Mouse (Mus musculus): Measurements from ENCODE around the gene Mpnd.

Mpnd gene

GRCm38 (mm10) chr17:56005415-56006061 is at the start of gene Mpnd, which contains the start of gene Stap2:
Mpnd (plus strand) TSS chr17:56005711.
Stap2 (minus strand) TSS chr17:56005584.
- DNase-seq (ENCODE audit: low spot score in 2 of 2): peak; percentile 51 to 55

GRCm38 (mm10) chr17:55956129-55956528 is 49.4 kb upstream of the Mpnd start:
- DNase-seq (ENCODE audit: low spot score in 2 of 2): peak; percentile 64 to 87

- no peak for DNase-seq (ENCODE audit: low spot score in 2 of 2)
Measured at GRCm38 (mm10) chr17:55956591-55956990, 48.9 kb upstream of the Mpnd start.

GRCm38 (mm10) chr17:55957168-55957567 is 48.3 kb upstream of the Mpnd start:
- peak; percentile 22 to 56 for DNase-seq (ENCODE audit: low spot score in 2 of 2)

GRCm38 (mm10) chr17:55957726-55958583 is 47.6 kb upstream of the Mpnd start:
- peak in 1 of 2 experiments; percentile 0 for DNase-seq (ENCODE audit: low spot score in 2 of 2)

GRCm38 (mm10) chr17:55958584-55958886 is 47.0 kb upstream of the Mpnd start:
- DNase-seq (ENCODE audit: low spot score in 2 of 2): no peak

GRCm38 (mm10) chr17:55958918-55959728 is 46.4 kb upstream of the Mpnd start, which contains the start of gene Yju2:
Yju2 (plus strand) TSS chr17:55959099.
- DNase-seq (ENCODE audit: low spot score in 2 of 2): peak; percentile 86 to 90

- DNase-seq (ENCODE audit: low spot score in 2 of 2): no peak
Measured at GRCm38 (mm10) chr17:55959946-55960740, 45.4 kb upstream of the Mpnd start.

GRCm38 (mm10) chr17:55960791-55961190 is 44.7 kb upstream of the Mpnd start:
- DNase-seq (ENCODE audit: low spot score in 2 of 2): no peak

- no peak for DNase-seq (ENCODE audit: low spot score in 2 of 2)
Measured at GRCm38 (mm10) chr17:55961631-55962030, 43.9 kb upstream of the Mpnd start.

GRCm38 (mm10) chr17:55963171-55963570 is 42.3 kb upstream of the Mpnd start:
- peak in 1 of 2 experiments; percentile 0 for DNase-seq (ENCODE audit: low spot score in 2 of 2)

GRCm38 (mm10) chr17:55964496-55964895 is 41.0 kb upstream of the Mpnd start:
- no peak for DNase-seq (ENCODE audit: low spot score in 2 of 2)

- no peak for DNase-seq (ENCODE audit: low spot score in 2 of 2)
Measured at GRCm38 (mm10) chr17:55964996-55965395, 40.5 kb upstream of the Mpnd start.

GRCm38 (mm10) chr17:55967186-55967585 is 38.3 kb upstream of the Mpnd start:
- DNase-seq (ENCODE audit: low spot score in 2 of 2): no peak

GRCm38 (mm10) chr17:55968210-55968609 is 37.3 kb upstream of the Mpnd start:
- DNase-seq (ENCODE audit: low spot score in 2 of 2): no peak

- no peak for DNase-seq (ENCODE audit: low spot score in 2 of 2)
Measured at GRCm38 (mm10) chr17:55969560-55969959, 36.0 kb upstream of the Mpnd start.

GRCm38 (mm10) chr17:55969966-55970891 is 35.3 kb upstream of the Mpnd start, which contains the start of gene Shd:
Shd (plus strand) TSS chr17:55970467.
- DNase-seq (ENCODE audit: low spot score in 2 of 2): no peak

- DNase-seq (ENCODE audit: low spot score in 2 of 2): no peak
Measured at GRCm38 (mm10) chr17:55971453-55971852, 34.1 kb upstream of the Mpnd start.

GRCm38 (mm10) chr17:55976255-55976862 is 29.2 kb upstream of the Mpnd start:
- DNase-seq (ENCODE audit: low spot score in 2 of 2): peak; percentile 50 to 75

- DNase-seq (ENCODE audit: low spot score in 2 of 2): no peak
Measured at GRCm38 (mm10) chr17:55977301-55977700, 28.2 kb upstream of the Mpnd start.

Measured in urinary bladder, adult 18-20 months (tissue).